Comparison of ENCODE assay signal across 7 mouse cellular contexts in genomic region chr9:66593613-66593969, GRCm38 (mm10). TPM values are rescaled to one million over a fixed set of nuclear protein-coding genes. Genes with fewer than 3 reads are reported as not detected.
DNase-seq lines count a peak whose midpoint lies in the region; ATAC-seq and TF ChIP-seq lines count a peak whose summit lies in the region.

No protein-coding gene starts in this region.

- no peak for TF ChIP-seq POLR2A in small intestine, adult 2 months (IDR thresholded peaks at IDR 0.05; ENCODE audit: low read depth, low read length)

- H3K27ac ChIP-seq in lung, postnatal 0 days (ENCODE audit: low read length), result peak overlapping the region; percentile 97
- peak overlapping the region; percentile 99; the same call in 1 of the 2 replicates for H3K27ac ChIP-seq in forebrain, embryonic 10.5 days
- H3K27ac ChIP-seq in limb, embryonic 11.5 days (replicated peaks; ENCODE audit: low read depth, low read length), result peak overlapping the region; percentile 11; the same call in 1 of the 2 replicates
- H3K27ac ChIP-seq in small intestine, adult 2 months (ENCODE audit: insufficient read depth, low read depth, low read length), result peak overlapping the region; percentile 100

- no peaks in the 10 kb centered on the region for H3K36me3 ChIP-seq in lung, postnatal 0 days (ENCODE audit: insufficient read depth, low read length)
- no peaks in the 10 kb centered on the region for H3K36me3 ChIP-seq in forebrain, embryonic 10.5 days (replicated peaks)
- no peaks in the 10 kb centered on the region for H3K36me3 ChIP-seq in limb, embryonic 11.5 days (ENCODE audit: control insufficient read depth, insufficient read depth, low read length)
- H3K36me3 ChIP-seq in small intestine, adult 2 months (ENCODE audit: control insufficient read depth, insufficient read depth, low read length), result no peaks in the 10 kb centered on the region

- no peak for DNase-seq in lung, postnatal 0 days (ENCODE audit: low spot score)
- DNase-seq in lung, postnatal 36 days, result no peak
- no peak for DNase-seq in forebrain, embryonic 10.5 days (ENCODE audit: extremely low spot score, low spot score)
- no peak for DNase-seq in limb, embryonic 11.5 days (ENCODE audit: low spot score)
- DNase-seq in adrenal gland, adult 18-20 months (ENCODE audit: low spot score in 2 of 2), result no peak
- no peak for DNase-seq in embryo, embryonic 10.5 days (ENCODE audit: low spot score)

- no peak for TF ChIP-seq EP300 in lung, postnatal 0 days (IDR thresholded peaks at IDR 0.05)

- ATAC-seq in lung, postnatal 0 days, result no peak
- ATAC-seq in limb, embryonic 11.5 days (ENCODE audit: insufficient number of reproducible peaks, low FRiP score, low TSS enrichment, low read depth), result no peak; the same call in 1 of the 2 replicates

- peaks cover 19% of the 10 kb centered on the region; the same call in 1 of the 2 replicates for H3K4me1 ChIP-seq in lung, postnatal 0 days (ENCODE audit: insufficient read depth, low read depth, low read length)
- H3K4me1 ChIP-seq in forebrain, embryonic 10.5 days, result peaks cover 71% of the 10 kb centered on the region
- peaks cover 37% of the 10 kb centered on the region for H3K4me1 ChIP-seq in limb, embryonic 11.5 days (ENCODE audit: control insufficient read depth, insufficient read depth, low read length)
- H3K4me1 ChIP-seq in small intestine, adult 2 months (ENCODE audit: control insufficient read depth, insufficient read depth, insufficient read length, low read length), result peaks cover 13% of the 10 kb centered on the region; the same call in 1 of the 2 replicates

- TF ChIP-seq CTCF in lung, postnatal 0 days (IDR thresholded peaks at IDR 0.05), result no peak
- no peak for TF ChIP-seq CTCF in small intestine, adult 2 months (IDR thresholded peaks at IDR 0.05; ENCODE audit: extremely low read depth, insufficient read length, insufficient replicate concordance, low read depth, low read length)

- WGBS in lung, postnatal 0 days, result 3% methylated on average over 12 of the region's 12 CpGs
- WGBS in forebrain, embryonic 10.5 days, result 9% methylated on average over 12 of the region's 12 CpGs
- WGBS in limb, embryonic 11.5 days, result 7% methylated on average over 12 of the region's 12 CpGs
- 1% methylated on average over 12 of the region's 12 CpGs for WGBS in small intestine, adult 2 months

- no peaks in the 10 kb centered on the region for H3K9me3 ChIP-seq in lung, postnatal 0 days (ENCODE audit: low read length)
- no peaks in the 10 kb centered on the region for H3K9me3 ChIP-seq in forebrain, embryonic 10.5 days
- H3K9me3 ChIP-seq in limb, embryonic 11.5 days (ENCODE audit: control insufficient read depth, low read length), result no peaks in the 10 kb centered on the region

- H3K9ac ChIP-seq in lung, postnatal 0 days (replicated peaks; ENCODE audit: low read depth), result peak overlapping the region; percentile 27
- H3K9ac ChIP-seq in limb, embryonic 11.5 days (ENCODE audit: low read length), result no peak overlapping the region; the same call in none of the 2 replicates

- no peaks in the 10 kb centered on the region for H3K27me3 ChIP-seq in lung, postnatal 0 days (replicated peaks; ENCODE audit: insufficient read depth, low read length)
- H3K27me3 ChIP-seq in forebrain, embryonic 10.5 days (ENCODE audit: poor library complexity, severe bottlenecking), result peaks cover 29% of the 10 kb centered on the region
- no peaks in the 10 kb centered on the region for H3K27me3 ChIP-seq in limb, embryonic 11.5 days (ENCODE audit: control insufficient read depth, insufficient read depth, low read length)
- H3K27me3 ChIP-seq in small intestine, adult 2 months (ENCODE audit: control insufficient read depth, insufficient read depth, low read length), result no peaks in the 10 kb centered on the region

- H3K4me3 ChIP-seq in lung, postnatal 0 days (ENCODE audit: low read depth, low read length), result peak overlapping the region; percentile 94
- H3K4me3 ChIP-seq in forebrain, embryonic 10.5 days, result peak overlapping the region; percentile 95
- peak overlapping the region; percentile 88 for H3K4me3 ChIP-seq in limb, embryonic 11.5 days (ENCODE audit: low read depth, low read length)
- H3K4me3 ChIP-seq in small intestine, adult 2 months (ENCODE audit: low read depth, low read length), result peak overlapping the region; percentile 78

- H3K4me2 ChIP-seq in lung, postnatal 0 days (replicated peaks; ENCODE audit: low read depth, low read length), result peak overlapping the region; percentile 73
- peak overlapping the region; percentile 49 for H3K4me2 ChIP-seq in limb, embryonic 11.5 days (ENCODE audit: low read depth, severe bottlenecking)

RNA-seq across cellular contexts. Expression of gene Usp3, which starts 0.6 kb away (rescaled TPM):
- 45.9 and 51.8 TPM in 2 replicates for polyA plus RNA-seq in lung, postnatal 0 days (2015; fragmentation: Nextera tagmentation; extraction: Ambion mirVana)
- polyA plus RNA-seq in forebrain, embryonic 10.5 days (2016; fragmentation: Nextera tagmentation; extraction: Ambion mirVana), result 95.1 and 101 TPM in 2 replicates
- polyA plus RNA-seq in limb, embryonic 11.5 days (2014; fragmentation: Nextera tagmentation; extraction: Ambion mirVana), result 90.9 and 102 TPM in 2 replicates
- 9.4 and 19.8 TPM in 2 replicates for polyA plus RNA-seq in small intestine, adult 2 months (2012; rRNA removed)
- 10 to 100 TPM; 33.0 to 41.0 TPM for total RNA-seq in adrenal gland, adult 18-20 months (2021)

Comparison
In these comparisons a context has a peak if more than half of its experiments do, and no peak if none do; other contexts are left out.
1. H3K27ac ChIP-seq: peak in every context shown above with its lines; median percentile 100 in small intestine, adult 2 months; 99 in forebrain, embryonic 10.5 days; 97 in lung, postnatal 0 days; 11 in limb, embryonic 11.5 days.